Mouse (Mus musculus): ENCODE results near the gene Cdk8.

GRCm38 (mm10) chr5:146347081-146347480 lies 116.1 kb downstream of the Cdk8 start:
- TF ChIP-seq CTCF (conservative IDR thresholded peaks at IDR 0.05; ENCODE audit: insufficient read depth, insufficient read length, low read depth, low read length) (no peak), POLR2A (IDR thresholded peaks at IDR 0.05; ENCODE audit: low read depth, low read length) (no peak)

Measured in kidney, adult 2 months (tissue).